Mouse (Mus musculus) layer of hippocampus, adult 8-10 months (tissue): Measurements from ENCODE around the gene Vmn2r118. TPM values are rescaled to one million over a fixed set of nuclear protein-coding genes. Genes with fewer than 3 reads are reported as not detected.

Experiments used
- DNase-seq, 2 experiments: peaks; one replicate each; pipeline ENCODE4 v3.0.0; 2022; ENCODE audit warnings: low spot score in 2 of 2
- total RNA-seq, 4 experiments: library from RNA; stranded (reverse); gene quantifications; 2 replicates each; pipeline ENCODE4 v1.2.4; 2022

Vmn2r118 gene
- not detected for total RNA-seq

- DNase-seq: no peak
These were observed at the start of gene Vmn2r118 for GRCm38 (mm10) chr17:55625092-55625491. Vmn2r118 (minus strand) TSS chr17:55625192.

DNA sequence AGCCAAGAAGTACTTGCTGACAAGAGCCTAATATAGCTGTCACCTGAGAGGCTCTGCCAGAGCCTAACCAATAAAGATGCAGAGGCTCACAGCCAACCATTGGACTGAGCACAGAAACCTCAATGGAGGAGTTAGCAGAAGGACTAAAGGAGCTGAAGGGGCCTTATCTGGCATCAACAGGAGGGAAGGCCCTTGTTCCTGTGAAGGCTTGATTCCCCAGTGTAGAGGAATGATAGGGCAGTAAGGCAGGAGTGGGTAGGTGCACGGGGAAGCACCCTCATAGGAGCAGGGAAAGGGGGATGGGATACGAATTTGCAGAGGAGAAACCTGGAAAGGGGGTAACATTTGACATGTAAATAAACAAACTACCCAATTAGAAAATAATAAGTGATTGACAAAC is 36.1 kb upstream of the Vmn2r118 start:
- DNase-seq: no peak

GRCm38 (mm10) chr17:55590838-55591237 is 34.2 kb downstream of the Vmn2r118 start:
- DNase-seq: no peak

DNA sequence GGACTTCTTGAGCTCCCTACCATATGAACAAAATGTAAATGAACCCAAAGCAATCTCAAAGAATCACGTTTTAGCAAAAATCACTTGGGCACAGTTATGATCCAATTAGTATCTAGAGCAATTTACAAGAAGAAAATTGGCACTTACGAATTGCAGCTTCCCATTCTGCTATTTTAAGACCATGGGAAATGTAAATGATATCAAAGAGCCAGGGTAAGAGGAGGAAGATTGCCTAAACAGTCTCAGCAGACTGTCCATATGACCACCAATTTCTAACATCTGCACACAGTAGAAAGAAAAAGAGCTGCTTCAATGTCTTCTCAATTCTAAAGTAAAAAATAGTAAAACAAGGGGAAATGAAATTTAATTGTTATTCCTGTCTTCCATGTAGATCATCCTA is 63.2 kb downstream of the Vmn2r118 start:
- no peak for DNase-seq

- no peak for DNase-seq
These were observed 76.5 kb downstream of the Vmn2r118 start for GRCm38 (mm10) chr17:55548476-55548875.

Other genes with a start within 250 kb of the Vmn2r118 start
- gene St6gal2, start 179.8 kb downstream of the Vmn2r118 start, total RNA-seq: 10 to 100 TPM; 12.3 to 17.8 (median 12.9) TPM
- gene Pot1b, start 87.4 kb upstream of the Vmn2r118 start, total RNA-seq: 1 to 10 TPM; 7.4 to 9.4 (median 8.6) TPM
- under 1 TPM in 1 of 4 experiments, not detected in 3; 0.08 TPM for gene Adgre4, start 124.8 kb upstream of the Vmn2r118 start, total RNA-seq